ENCODE assay signal across 16 mouse cellular contexts in genomic region chr12:81226590-81226989, GRCm38 (mm10).
A peak's percentile ranks its signal among the peaks of the same experiment; 100 is the strongest.
DNase-seq lines count a peak whose midpoint lies in the region; ATAC-seq and TF ChIP-seq lines count a peak whose summit lies in the region.
"Had no signal": no experiment of that assay in that cellular context is flagged by ENCODE, and none has a peak within 500 bp of the region (broad histone marks: within the 10 kb centered on the region; RNA-seq: fewer than 3 reads in every experiment).

No protein-coding gene starts in this region.

- H3K27me3 ChIP-seq in forebrain, embryonic 13.5 days: no peaks in the 10 kb centered on the region
- no peaks in the 10 kb centered on the region for H3K27me3 ChIP-seq in forebrain, embryonic 10.5 days (ENCODE audit: poor library complexity, severe bottlenecking)
- H3K27me3 ChIP-seq: liver, embryonic 15.5 days had no signal

- TF ChIP-seq CTCF in layer of hippocampus, adult 2 months (conservative IDR thresholded peaks at IDR 0.05): no peak
- no peak for TF ChIP-seq CTCF in olfactory bulb, adult 2 months (IDR thresholded peaks at IDR 0.05; ENCODE audit: insufficient read depth, low read depth, low read length)

- no peaks in the 10 kb centered on the region for H3K36me3 ChIP-seq in forebrain, embryonic 13.5 days (ENCODE audit: poor library complexity, severe bottlenecking)
- H3K36me3 ChIP-seq in forebrain, embryonic 10.5 days (replicated peaks): no peaks in the 10 kb centered on the region
- H3K36me3 ChIP-seq: liver, embryonic 15.5 days had no signal

- no peak for DNase-seq in forebrain, embryonic 10.5 days (ENCODE audit: extremely low spot score, low spot score)
- DNase-seq in layer of hippocampus, adult 2 months (ENCODE audit: low spot score in 2 of 2): peak in 1 of 2 experiments; percentile 18
- DNase-seq in layer of hippocampus, postnatal 36 days: no peak
- peak; percentile 31 for DNase-seq in right cerebral cortex, adult 18-20 months
- DNase-seq in right cerebral cortex, postnatal 4 days: no peak
- DNase-seq in lung, adult 18-20 months: no peak
- DNase-seq: cerebellum, postnatal 14 days; embryo, embryonic 11 days; gastrocnemius, postnatal 10 days; heart, adult 2 months; kidney, postnatal 4 days had no signal

- WGBS in forebrain, embryonic 13.5 days: 53% methylated on average over 3 of the region's 3 CpGs
- 79% methylated on average over 3 of the region's 3 CpGs for WGBS in forebrain, embryonic 10.5 days
- 15% methylated on average over 3 of the region's 3 CpGs for WGBS in olfactory bulb, adult 2 months

- peaks cover 19% of the 10 kb centered on the region for H3K4me1 ChIP-seq in forebrain, embryonic 13.5 days
- H3K4me1 ChIP-seq in forebrain, embryonic 10.5 days: peaks cover 5% of the 10 kb centered on the region; the same call in 1 of the 2 replicates
- H3K4me1 ChIP-seq in olfactory bulb, adult 2 months (ENCODE audit: control insufficient read depth, insufficient read depth, low read length): peaks cover 10% of the 10 kb centered on the region
- H3K4me1 ChIP-seq: liver, embryonic 15.5 days had no signal

- ATAC-seq in forebrain, embryonic 13.5 days: 0 out of 2 replicates have a peak, but pooled peaks have one; percentile 20
- ATAC-seq: inflammation-experienced regulatory T-cells, adult 6 months had no signal

- H3K4me2 ChIP-seq in forebrain, embryonic 13.5 days: no peak overlapping the region
- H3K4me2 ChIP-seq: liver, embryonic 15.5 days had no signal

- no peak overlapping the region for H3K9ac ChIP-seq in forebrain, embryonic 13.5 days
- H3K9ac ChIP-seq: liver, embryonic 15.5 days had no signal

- no peak overlapping the region for H3K27ac ChIP-seq in forebrain, embryonic 13.5 days
- no peak overlapping the region for H3K27ac ChIP-seq in forebrain, embryonic 10.5 days
- 0 out of 2 replicates have a peak overlapping the region, but pooled peaks have one; percentile 36 for H3K27ac ChIP-seq in layer of hippocampus, adult 2 months
- peak overlapping the region; percentile 55; the same call in 1 of the 2 replicates for H3K27ac ChIP-seq in olfactory bulb, adult 2 months (ENCODE audit: insufficient read depth, low read depth, low read length)
- H3K27ac ChIP-seq: heart, adult 2 months; left cerebral cortex, adult 2 months; liver, embryonic 15.5 days had no signal

- no peak for TF ChIP-seq POLR2A in olfactory bulb, adult 2 months (IDR thresholded peaks at IDR 0.05; ENCODE audit: insufficient read depth, low read depth, low read length)

- H3K9me3 ChIP-seq in forebrain, embryonic 13.5 days (replicated peaks): no peaks in the 10 kb centered on the region
- no peaks in the 10 kb centered on the region for H3K9me3 ChIP-seq in forebrain, embryonic 10.5 days
- H3K9me3 ChIP-seq: liver, embryonic 15.5 days had no signal

- no peak overlapping the region for H3K4me3 ChIP-seq in forebrain, embryonic 13.5 days
- H3K4me3 ChIP-seq in forebrain, embryonic 10.5 days: no peak overlapping the region
- no peak overlapping the region for H3K4me3 ChIP-seq in layer of hippocampus, adult 2 months
- no peak overlapping the region for H3K4me3 ChIP-seq in olfactory bulb, adult 2 months (ENCODE audit: insufficient read depth, low read depth, low read length)
- H3K4me3 ChIP-seq: heart, adult 2 months; left cerebral cortex, adult 2 months; liver, embryonic 15.5 days had no signal

Comparison
In these comparisons a context has a peak if more than half of its experiments do, and no peak if none do; other contexts are left out.
1. H3K27ac ChIP-seq: peak in layer of hippocampus, adult 2 months (single experiment) and olfactory bulb, adult 2 months (single experiment); none in forebrain, embryonic 13.5 days (single experiment) and forebrain, embryonic 10.5 days (single experiment).